10 mouse cellular contexts compared by ENCODE assay signal in the genomic region with DNA sequence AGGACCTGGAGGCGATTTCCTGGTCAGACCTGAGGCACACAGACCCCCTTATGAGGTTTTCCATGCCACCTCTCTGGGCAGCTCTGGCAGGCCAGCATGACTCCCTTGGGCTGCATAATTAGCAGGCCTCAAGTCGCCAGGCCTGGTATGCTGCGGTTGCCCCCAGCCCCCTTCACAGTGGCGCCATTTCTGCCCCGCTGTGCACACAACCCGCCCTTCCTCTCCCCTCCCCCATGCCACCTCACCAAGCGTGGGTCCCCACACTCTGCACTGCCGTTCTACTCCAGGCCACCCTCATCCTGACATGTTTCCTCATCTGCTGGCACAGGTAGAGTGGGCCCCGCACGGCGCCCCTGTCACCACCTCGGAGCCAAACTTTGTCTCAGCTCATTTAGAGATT.
DNase-seq lines count a peak whose midpoint lies in the region; ATAC-seq and TF ChIP-seq lines count a peak whose summit lies in the region.
"Had no signal": no experiment of that assay in that cellular context is flagged by ENCODE, and none has a peak within 500 bp of the region (broad histone marks: within the 10 kb centered on the region; RNA-seq: fewer than 3 reads in every experiment).

No protein-coding gene starts in this region.

- H3K27ac ChIP-seq in heart, embryonic 15.5 days, result no peak overlapping the region
- H3K27ac ChIP-seq in forebrain, embryonic 12.5 days, result peak overlapping the region; percentile 31; the same call in 1 of the 2 replicates
- H3K27ac ChIP-seq in limb, embryonic 14.5 days (replicated peaks; ENCODE audit: low read depth, low read length), result peak overlapping the region; percentile 65
- H3K27ac ChIP-seq: kidney, postnatal 0 days had no signal

- H3K9ac ChIP-seq in heart, embryonic 15.5 days, result no peak overlapping the region
- no peak overlapping the region; the same call in 1 of the 2 replicates for H3K9ac ChIP-seq in forebrain, embryonic 12.5 days
- peak overlapping the region; percentile 25; the same call in 1 of the 2 replicates for H3K9ac ChIP-seq in limb, embryonic 14.5 days (ENCODE audit: low read depth, low read length, severe bottlenecking)

- no peak for DNase-seq in heart, postnatal 25 days (ENCODE audit: low spot score)
- DNase-seq in ES-CJ7 (ENCODE audit: low read depth, low spot score), result peak; percentile 9
- DNase-seq in limb, embryonic 14.5 days (ENCODE audit: low spot score), result peak; percentile 32
- DNase-seq in layer of hippocampus, adult 11-12 months (ENCODE audit: low spot score), result no peak
- DNase-seq in cerebellum, postnatal 25 days, result no peak
- DNase-seq: liver had no signal

- H3K27me3 ChIP-seq in heart, embryonic 15.5 days, result no peaks in the 10 kb centered on the region
- no peaks in the 10 kb centered on the region for H3K27me3 ChIP-seq in forebrain, embryonic 12.5 days
- H3K27me3 ChIP-seq in limb, embryonic 14.5 days (ENCODE audit: control insufficient read depth, insufficient read depth, low read length), result no peaks in the 10 kb centered on the region

- H3K4me1 ChIP-seq in heart, embryonic 15.5 days (replicated peaks), result peaks cover 21% of the 10 kb centered on the region
- peaks cover 38% of the 10 kb centered on the region for H3K4me1 ChIP-seq in forebrain, embryonic 12.5 days
- H3K4me1 ChIP-seq in limb, embryonic 14.5 days (ENCODE audit: control insufficient read depth, insufficient read depth, low read length), result peaks cover 22% of the 10 kb centered on the region

- no peaks in the 10 kb centered on the region for H3K36me3 ChIP-seq in heart, embryonic 15.5 days
- H3K36me3 ChIP-seq in forebrain, embryonic 12.5 days (replicated peaks), result no peaks in the 10 kb centered on the region
- no peaks in the 10 kb centered on the region for H3K36me3 ChIP-seq in limb, embryonic 14.5 days (ENCODE audit: control insufficient read depth, insufficient read depth, low read length)

- peak overlapping the region; percentile 4; the same call in 1 of the 2 replicates for H3K4me2 ChIP-seq in heart, embryonic 15.5 days
- H3K4me2 ChIP-seq in forebrain, embryonic 12.5 days, result peak overlapping the region; percentile 13; the same call in 1 of the 2 replicates
- H3K4me2 ChIP-seq in limb, embryonic 14.5 days (replicated peaks; ENCODE audit: low read depth, low read length, severe bottlenecking), result peak overlapping the region; percentile 20; the same call in 1 of the 2 replicates

- intact Hi-C loops in heart, postnatal 25 days (cut with DNase I), result no loop called here

- ATAC-seq in heart, embryonic 15.5 days (replicated peaks; ENCODE audit: insufficient number of reproducible peaks, insufficient read depth, low FRiP score, low read depth), result no peak
- peak; percentile 65; the same call in 1 of the 2 replicates for ATAC-seq in forebrain, embryonic 12.5 days (ENCODE audit: low FRiP score)
- ATAC-seq in limb, embryonic 14.5 days (ENCODE audit: low FRiP score, low read depth), result peak; percentile 30; the same call in 1 of the 2 replicates
- no peak for ATAC-seq in granulocyte monocyte progenitor cell, adult 5-6 weeks (replicated peaks; ENCODE audit: poor library complexity, severe bottlenecking)

- no peaks in the 10 kb centered on the region for H3K9me3 ChIP-seq in heart, embryonic 15.5 days (replicated peaks)
- H3K9me3 ChIP-seq in forebrain, embryonic 12.5 days, result no peaks in the 10 kb centered on the region
- no peaks in the 10 kb centered on the region for H3K9me3 ChIP-seq in limb, embryonic 14.5 days (ENCODE audit: control insufficient read depth, low read length)

- no peak overlapping the region for H3K4me3 ChIP-seq in heart, embryonic 15.5 days
- H3K4me3 ChIP-seq in forebrain, embryonic 12.5 days (replicated peaks), result no peak overlapping the region
- H3K4me3 ChIP-seq in limb, embryonic 14.5 days (replicated peaks; ENCODE audit: low read length), result no peak overlapping the region

- WGBS in heart, embryonic 15.5 days, result 44% methylated on average over 12 of the region's 12 CpGs
- 24% methylated on average over 12 of the region's 12 CpGs for WGBS in forebrain, embryonic 12.5 days
- WGBS in limb, embryonic 14.5 days, result 26% methylated on average over 12 of the region's 12 CpGs

- TF ChIP-seq POLR2A in limb, embryonic 14.5 days (IDR thresholded peaks at IDR 0.05; ENCODE audit: borderline replicate concordance, extremely low read depth, insufficient read depth, insufficient read length), result no peak

Comparison
In these comparisons a context has a peak if more than half of its experiments do, and no peak if none do; other contexts are left out.
1. ATAC-seq: peak in forebrain, embryonic 12.5 days (single experiment) and limb, embryonic 14.5 days (single experiment); none in heart, embryonic 15.5 days (single experiment) and granulocyte monocyte progenitor cell, adult 5-6 weeks (single experiment).
2. DNase-seq: peak in ES-CJ7 (single experiment) and limb, embryonic 14.5 days (single experiment); none in heart, postnatal 25 days (single experiment), layer of hippocampus, adult 11-12 months (single experiment) and cerebellum, postnatal 25 days (0 of 2).
3. Peak in every context shown above with its lines, with median percentiles within 50 percentile points of each other: H3K4me2 ChIP-seq.